Mouse (Mus musculus) midbrain, embryonic 14.5 days (tissue): ENCODE measurements at regions not wholly inside any gene's neighbourhood (a gene's known extent, or its start where the extent isn't known, plus 50 kb on each side); places are given as distances from the start of the nearest gene placed in this dataset.

Source experiments
- ATAC-seq: fragments of 200-750 bp; cut with Nextera tagmentation; 2 replicates; pipeline ENCODE4 v1.8.0; 2017; ENCODE audit warnings: moderate number of reproducible peaks, moderate library complexity; ENCODE audit not compliant: low FRiP score, low TSS enrichment
- DNase-seq: peaks from one replicate; pipeline ENCODE4 v3.0.0-alpha.2; 2015
- H3K27ac ChIP-seq: fragments of 300-500 bp; sonication (generic); replicated peaks from 2 replicates; pipeline ENCODE4 v1.5.1; 2014; ENCODE audit warnings: mild to moderate bottlenecking, low read depth, low read length, moderate library complexity
- H3K27me3 ChIP-seq: fragments of 300-500 bp; sonication (generic); 2 replicates; pipeline ENCODE4 v1.6.1; 2014; ENCODE audit warnings: low read length, control low read depth, mixed read lengths; ENCODE audit not compliant: control insufficient read depth, insufficient read depth
- H3K36me3 ChIP-seq: fragments of 300-500 bp; sonication (generic); 2 replicates; pipeline ENCODE4 v1.6.1; 2014; ENCODE audit warnings: low read length, control low read depth; ENCODE audit not compliant: control insufficient read depth, insufficient read depth
- H3K4me1 ChIP-seq: fragments of 300-500 bp; sonication (generic); 2 replicates; pipeline ENCODE4 v1.6.1; 2014; ENCODE audit warnings: mild to moderate bottlenecking, antibody characterized with exemption, low read length, control low read depth; ENCODE audit not compliant: control insufficient read depth, insufficient read depth
- H3K4me2 ChIP-seq: fragments of 300-500 bp; sonication (generic); 2 replicates; pipeline ENCODE4 v1.6.1; 2014; ENCODE audit warnings: mild to moderate bottlenecking, low read length, moderate library complexity
- H3K4me3 ChIP-seq: fragments of 300-500 bp; sonication (generic); replicated peaks from 2 replicates; pipeline ENCODE4 v1.5.1; 2014; ENCODE audit warnings: low read depth, low read length
- H3K9ac ChIP-seq: fragments of 300-500 bp; sonication (generic); replicated peaks from 2 replicates; pipeline ENCODE4 v1.6.1; 2014; ENCODE audit warnings: mild to moderate bottlenecking, low read length, moderate library complexity
- H3K9me3 ChIP-seq: fragments of 300-500 bp; sonication (generic); 2 replicates; pipeline ENCODE4 v1.6.1; 2016; ENCODE audit warnings: low read length, control low read depth, mixed read lengths; ENCODE audit not compliant: control insufficient read depth
- WGBS: fragments of 180-500 bp; shearing (Covaris S2); extraction: QIAGEN DNeasy Blood & Tissue Kit; methylation state at CpG from one replicate; pipeline ENCODE4 v1.1.7; 2014; 5-methylcytosine and 5-hydroxymethylcytosine counted together

DNA sequence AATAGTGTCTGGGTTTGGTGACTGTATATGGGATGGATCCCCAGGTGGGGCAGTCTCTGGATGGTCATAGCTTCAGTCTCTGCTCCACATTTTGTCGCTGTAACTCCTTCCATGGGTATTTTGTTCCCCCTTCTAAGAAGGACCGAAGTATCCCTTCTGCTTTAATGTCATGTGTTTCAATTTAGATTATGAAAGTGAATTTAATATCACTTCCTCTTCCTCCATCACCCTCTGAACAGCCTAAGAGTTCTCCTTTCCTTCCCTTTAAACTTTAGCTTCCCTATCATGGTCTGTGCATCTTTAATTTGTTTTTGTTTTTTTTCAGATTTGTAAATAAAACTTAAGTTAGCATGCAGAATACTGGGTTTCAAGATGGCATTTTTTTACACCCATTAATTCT is 211.0 kb upstream of the Phyhipl start:
- 89% methylated on average over 2 of the region's 2 CpGs for WGBS
- Histone ChIP-seq H3K27ac (no peak overlapping the region), H3K9ac (no peak overlapping the region), H3K4me3 (no peak overlapping the region), H3K9me3 (no peaks in the 10 kb centered on the region), H3K4me1 (peaks cover 3% of the 10 kb centered on the region; the same call in 1 of the 2 replicates), H3K36me3 (no peaks in the 10 kb centered on the region), H3K27me3 (no peaks in the 10 kb centered on the region), H3K4me2 (no peak overlapping the region)
- no peak for ATAC-seq
- DNase-seq: no peak

DNA sequence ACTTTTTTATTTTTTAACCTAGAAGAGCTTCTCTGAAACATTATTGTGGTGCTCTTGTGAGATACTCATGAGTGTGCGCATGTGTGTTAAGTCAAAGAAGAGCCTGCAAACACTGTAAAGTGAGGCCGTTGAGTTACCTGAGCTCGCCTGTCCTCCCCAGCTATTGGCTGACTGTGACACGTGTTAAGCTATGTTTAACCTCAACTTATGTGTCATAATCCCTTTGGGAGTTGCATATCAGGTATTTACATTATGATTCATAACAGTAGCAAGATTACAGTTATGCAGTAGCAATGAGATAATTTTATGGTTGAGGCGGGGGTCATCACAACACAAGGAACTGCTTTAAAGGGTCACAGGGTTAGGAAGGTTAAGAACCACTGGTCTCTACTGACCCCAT is 208.9 kb upstream of the Phyhipl start:
- no peak for ATAC-seq
- Histone ChIP-seq H3K4me1 (peaks cover 16% of the 10 kb centered on the region), H3K4me3 (no peak overlapping the region), H3K9ac (no peak overlapping the region), H3K9me3 (no peaks in the 10 kb centered on the region), H3K36me3 (no peaks in the 10 kb centered on the region), H3K4me2 (no peak overlapping the region), H3K27me3 (no peaks in the 10 kb centered on the region), H3K27ac (no peak overlapping the region)
- no peak for DNase-seq
- 91% methylated on average over 5 of the region's 5 CpGs for WGBS

DNA sequence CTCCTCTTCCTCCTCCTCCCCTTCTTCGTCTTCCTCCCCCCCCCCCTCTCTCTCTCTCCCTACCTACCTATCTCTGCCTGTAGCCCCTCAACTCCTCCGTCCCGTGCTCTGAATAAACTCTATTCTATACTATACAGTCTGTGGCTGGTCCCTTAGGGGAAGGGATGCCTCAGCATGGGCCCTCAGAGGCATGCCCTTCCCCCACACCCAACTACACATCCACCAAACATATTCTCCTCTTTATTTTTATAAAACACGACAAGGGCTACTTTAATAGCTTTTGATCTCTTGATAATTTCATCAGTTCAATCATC is 206.2 kb upstream of the Phyhipl start:
- WGBS: 55% methylated on average over 4 of the region's 4 CpGs
- H3K9ac ChIP-seq: no peak overlapping the region
- no peaks in the 10 kb centered on the region for H3K27me3 ChIP-seq
- DNase-seq (no peak), ATAC-seq (no peak; the same call in 1 of the 2 replicates)
- peaks cover 16% of the 10 kb centered on the region for H3K4me1 ChIP-seq
- no peak overlapping the region for H3K4me2 ChIP-seq
- peak overlapping the region; percentile 67 for H3K27ac ChIP-seq
- H3K9me3 ChIP-seq: no peaks in the 10 kb centered on the region
- H3K36me3 ChIP-seq: no peaks in the 10 kb centered on the region
- no peak overlapping the region for H3K4me3 ChIP-seq

DNA sequence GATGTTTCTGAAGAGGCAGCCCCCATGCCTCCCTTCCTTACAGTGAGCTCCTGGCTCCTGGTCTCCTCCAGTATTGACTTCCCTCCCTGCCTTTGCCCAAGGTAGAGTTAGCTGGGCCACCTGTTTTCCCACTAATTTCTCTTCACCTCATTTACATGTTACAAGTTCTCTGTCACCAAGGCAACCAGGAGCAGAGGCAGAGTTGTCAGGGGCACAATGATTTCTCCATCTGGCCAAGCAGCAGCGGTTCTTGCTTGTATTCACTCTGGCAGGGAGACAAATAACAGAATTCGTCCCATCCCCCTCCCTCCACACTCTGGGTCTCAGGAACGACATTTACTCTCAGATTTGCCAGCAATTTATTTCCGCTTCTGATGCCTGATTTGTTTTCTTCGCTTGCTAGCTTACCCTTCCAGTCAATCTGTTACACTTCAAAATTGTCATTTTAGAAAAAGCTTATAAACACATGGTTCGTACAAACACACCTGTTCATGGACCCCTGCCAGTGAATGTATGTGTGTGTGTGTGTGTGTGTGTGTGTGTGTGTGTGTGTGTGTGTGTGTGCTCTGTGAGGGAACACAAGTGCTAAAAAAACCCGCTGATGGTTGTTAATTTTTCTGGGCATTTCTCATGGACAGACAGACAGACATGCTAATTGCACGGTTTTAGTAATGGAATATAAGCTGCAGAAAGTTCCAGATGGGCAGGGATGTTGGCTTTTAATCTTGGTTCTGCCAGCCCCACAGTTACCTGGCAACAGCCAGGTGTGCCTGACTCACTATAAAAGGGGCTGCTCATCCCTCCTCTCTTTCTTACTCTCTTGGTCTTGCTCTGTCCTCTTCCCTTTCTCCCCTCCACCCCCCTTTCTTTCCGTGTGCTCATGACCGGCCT is 205.6 kb upstream of the Phyhipl start:
- WGBS: 40% methylated on average over 10 of the region's 10 CpGs
- Histone ChIP-seq H3K9ac (no peak overlapping the region), H3K4me3 (no peak overlapping the region), H3K9me3 (no peaks in the 10 kb centered on the region), H3K4me2 (peak overlapping the region; percentile 24), H3K27ac (peak overlapping the region; percentile 67), H3K4me1 (peaks cover 16% of the 10 kb centered on the region), H3K36me3 (no peaks in the 10 kb centered on the region), H3K27me3 (no peaks in the 10 kb centered on the region)
- DNase-seq (peak; percentile 83), ATAC-seq (peak; percentile 58; the same call in 1 of the 2 replicates)

DNA sequence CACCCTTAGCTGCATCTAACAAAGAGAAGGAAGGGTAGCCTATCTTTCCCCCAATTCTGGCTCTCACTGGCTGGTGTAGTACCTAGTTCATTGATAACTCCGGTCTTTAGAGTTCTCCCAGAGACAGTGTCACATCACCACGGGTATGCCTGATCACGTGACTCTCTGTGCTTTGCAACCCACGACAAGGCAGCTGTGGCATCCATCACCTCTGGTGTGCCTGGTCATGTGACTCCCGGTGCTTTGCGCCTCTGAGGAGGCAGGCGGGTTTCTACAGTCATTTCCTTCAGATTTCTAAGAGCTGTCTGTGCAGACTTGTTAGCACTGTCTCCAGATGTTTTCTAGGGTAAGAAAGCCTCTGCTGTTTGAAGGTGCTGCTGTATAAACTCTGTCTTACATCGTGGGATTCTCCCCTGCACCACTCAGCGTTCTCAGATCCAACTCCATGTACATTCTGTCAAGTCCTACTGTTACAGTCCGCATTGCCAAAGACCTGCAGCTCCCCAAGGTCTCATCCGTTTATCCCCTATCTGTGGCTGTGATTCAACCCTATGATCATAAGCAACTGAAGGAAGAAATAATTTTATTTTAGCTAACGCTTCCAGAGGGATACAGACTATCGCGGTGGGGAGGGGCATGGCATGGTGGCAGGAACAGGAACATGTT is 201.5 kb upstream of the Phyhipl start:
- H3K36me3 ChIP-seq: no peaks in the 10 kb centered on the region
- no peak for DNase-seq
- no peak overlapping the region for H3K9ac ChIP-seq
- no peak overlapping the region for H3K4me2 ChIP-seq
- no peak overlapping the region for H3K27ac ChIP-seq
- no peak overlapping the region for H3K4me3 ChIP-seq
- H3K27me3 ChIP-seq: no peaks in the 10 kb centered on the region
- ATAC-seq: no peak
- 82% methylated on average over 14 of the region's 14 CpGs for WGBS
- no peaks in the 10 kb centered on the region for H3K9me3 ChIP-seq
- peaks cover 16% of the 10 kb centered on the region for H3K4me1 ChIP-seq

DNA sequence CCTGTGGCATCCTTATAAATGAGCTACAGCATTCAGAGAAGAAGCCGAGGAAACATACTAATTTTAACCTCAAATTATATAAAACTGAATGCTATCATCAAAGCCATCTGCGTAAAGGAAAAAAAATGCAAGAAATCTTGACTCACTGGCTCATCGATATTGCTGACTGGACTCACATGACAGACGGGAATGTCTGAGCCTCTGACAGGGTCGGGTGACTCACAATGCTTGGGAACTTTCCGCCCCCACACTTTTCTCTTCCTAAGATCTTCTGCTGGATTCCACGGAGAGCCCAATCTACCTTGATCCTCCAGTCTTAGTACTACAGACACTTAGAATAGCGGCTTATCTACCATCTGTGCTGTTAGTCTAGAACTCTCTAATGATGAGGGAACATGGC is 200.2 kb upstream of the Phyhipl start:
- no peak overlapping the region for H3K4me3 ChIP-seq
- H3K9me3 ChIP-seq: no peaks in the 10 kb centered on the region
- no peak overlapping the region for H3K9ac ChIP-seq
- no peak overlapping the region for H3K27ac ChIP-seq
- DNase-seq (no peak), ATAC-seq (no peak)
- no peaks in the 10 kb centered on the region for H3K36me3 ChIP-seq
- H3K4me1 ChIP-seq: peaks cover 5% of the 10 kb centered on the region
- WGBS: 85% methylated on average over 8 of the region's 8 CpGs
- no peak overlapping the region for H3K4me2 ChIP-seq
- H3K27me3 ChIP-seq: no peaks in the 10 kb centered on the region

DNA sequence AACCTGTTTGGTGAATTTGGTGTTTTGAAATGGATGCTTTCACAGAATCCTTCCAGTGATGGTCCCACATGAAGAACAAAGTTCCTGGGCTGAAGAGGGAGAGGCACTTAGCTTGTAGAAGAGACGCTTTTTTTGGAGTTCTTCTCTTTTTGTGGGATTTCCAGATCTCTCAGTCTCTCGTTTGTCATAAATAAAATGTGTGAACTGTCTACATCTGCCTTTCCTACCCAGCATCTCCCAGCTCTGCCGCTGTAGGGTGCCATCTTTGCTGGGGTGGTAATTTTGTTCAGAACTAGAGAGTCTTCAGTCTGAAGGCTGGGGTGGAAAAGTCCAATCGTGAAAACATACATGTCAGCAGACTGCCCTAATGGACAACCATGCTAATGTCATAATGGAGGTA is 197.8 kb upstream of the Phyhipl start:
- Histone ChIP-seq H3K27ac (no peak overlapping the region), H3K4me1 (no peaks in the 10 kb centered on the region), H3K9ac (no peak overlapping the region), H3K36me3 (no peaks in the 10 kb centered on the region), H3K27me3 (no peaks in the 10 kb centered on the region), H3K4me2 (no peak overlapping the region), H3K9me3 (no peaks in the 10 kb centered on the region), H3K4me3 (no peak overlapping the region)
- ATAC-seq: no peak
- WGBS: 92% methylated on average over 4 of the region's 4 CpGs
- DNase-seq: no peak

DNA sequence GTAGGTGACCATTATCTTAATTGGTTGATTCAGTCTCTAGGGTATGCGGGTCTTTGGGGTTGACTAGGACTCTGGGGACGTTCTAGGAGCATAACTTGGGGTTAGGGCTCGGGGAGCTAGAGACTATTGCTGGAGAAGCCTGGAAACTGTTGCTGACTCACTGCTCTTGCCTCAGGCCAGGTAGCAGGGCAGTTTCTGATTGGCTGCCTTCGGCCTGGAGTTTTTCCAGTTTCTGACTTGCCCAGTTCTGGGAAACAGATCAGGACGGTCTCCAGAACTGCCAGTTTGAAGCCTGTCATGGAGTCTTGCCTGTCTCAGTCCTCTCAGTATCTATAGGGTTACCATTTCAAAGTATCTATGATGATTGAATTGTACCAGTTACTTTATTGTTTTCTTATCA is 192.4 kb upstream of the Phyhipl start:
- Histone ChIP-seq H3K4me3 (no peak overlapping the region), H3K27ac (no peak overlapping the region), H3K4me1 (no peaks in the 10 kb centered on the region), H3K9ac (no peak overlapping the region), H3K36me3 (no peaks in the 10 kb centered on the region), H3K27me3 (no peaks in the 10 kb centered on the region), H3K9me3 (no peaks in the 10 kb centered on the region), H3K4me2 (no peak overlapping the region)
- DNase-seq: no peak
- WGBS: 90% methylated on average over 5 of the region's 5 CpGs
- no peak for ATAC-seq

DNA sequence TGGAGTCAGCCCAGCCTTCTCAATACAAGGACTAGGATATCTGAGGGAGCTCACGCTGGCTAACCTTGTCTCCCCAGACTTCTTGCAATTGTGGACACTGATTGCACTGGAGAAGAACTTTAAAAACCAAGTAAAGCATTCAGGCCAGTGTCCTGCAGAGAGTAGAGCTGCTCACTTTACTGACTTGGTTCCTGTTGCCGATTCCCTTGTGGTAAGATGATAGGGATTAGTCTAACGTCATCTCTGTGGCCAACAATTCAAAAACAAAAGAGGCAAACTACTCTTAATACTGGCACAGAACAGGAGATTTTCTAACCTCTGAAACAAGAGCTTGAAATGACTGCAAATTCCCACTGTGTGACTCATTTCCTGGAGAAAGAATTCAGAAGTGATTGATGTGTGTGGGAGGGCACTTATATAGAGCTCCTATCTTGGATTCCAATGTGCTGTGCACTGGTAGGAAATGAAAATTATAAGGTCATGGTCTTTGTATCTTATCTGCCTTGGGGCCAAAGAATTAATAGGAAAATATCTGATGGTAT is 191.6 kb upstream of the Phyhipl start:
- H3K36me3 ChIP-seq: no peaks in the 10 kb centered on the region
- no peak overlapping the region for H3K4me2 ChIP-seq
- no peak overlapping the region for H3K9ac ChIP-seq
- no peaks in the 10 kb centered on the region for H3K27me3 ChIP-seq
- H3K4me3 ChIP-seq: no peak overlapping the region
- no peaks in the 10 kb centered on the region for H3K9me3 ChIP-seq
- ATAC-seq: no peak
- WGBS: 77% methylated on average over 3 of the region's 3 CpGs
- H3K27ac ChIP-seq: no peak overlapping the region
- DNase-seq: no peak
- no peaks in the 10 kb centered on the region for H3K4me1 ChIP-seq
